Mouse (Mus musculus): ENCODE data around the gene Luc7l3. TPM values are rescaled to one million over a fixed set of nuclear protein-coding genes. Genes with fewer than 3 reads are reported as not detected.

Luc7l3 gene
- polyA plus RNA-seq, 1 experiment from 2014 or later = 113 TPM

- H3K27ac ChIP-seq (ENCODE audit: low read depth, low read length) = no peak overlapping the region
- ATAC-seq = no peak
- H3K9ac ChIP-seq (ENCODE audit: low read depth, low read length) = no peak overlapping the region
- H3K9me3 ChIP-seq (ENCODE audit: control insufficient read depth, low read length) = no peaks in the 10 kb centered on the region
- H3K27me3 ChIP-seq (replicated peaks; ENCODE audit: control insufficient read depth, insufficient read depth, low read length) = no peaks in the 10 kb centered on the region
- no peaks in the 10 kb centered on the region for H3K36me3 ChIP-seq (ENCODE audit: control insufficient read depth, insufficient read depth, low read length)
- peaks cover 50% of the 10 kb centered on the region for H3K4me1 ChIP-seq (ENCODE audit: control insufficient read depth, insufficient read depth, low read depth, low read length)
- no peak overlapping the region for H3K4me3 ChIP-seq (ENCODE audit: low read length)
- H3K4me2 ChIP-seq (ENCODE audit: low read length) = no peak overlapping the region
- WGBS = 57% methylated on average over 4 of the region's 4 CpGs
Measured at GRCm38 (mm10) chr11:94317515-94317914, 4.3 kb downstream of the Luc7l3 start.

DNA sequence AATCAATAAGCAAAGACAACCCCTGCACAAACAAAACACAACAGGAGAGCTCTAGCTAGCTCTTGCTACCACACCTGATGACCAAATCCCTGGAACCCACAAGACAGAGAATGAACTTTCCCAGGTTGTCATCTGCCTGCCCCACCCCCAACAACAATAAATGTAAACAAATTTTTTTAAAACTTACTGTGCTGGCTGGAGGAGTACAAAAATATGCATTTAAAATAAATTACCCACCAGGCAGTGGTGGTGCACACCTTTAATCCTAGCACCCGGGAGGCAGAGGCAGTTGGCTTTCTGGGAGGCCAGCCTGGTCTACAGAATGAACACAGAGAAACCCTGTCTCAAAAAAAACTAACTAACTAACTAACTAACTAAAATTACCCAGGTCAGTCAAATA is 4.8 kb downstream of the Luc7l3 start:
- H3K9ac ChIP-seq (ENCODE audit: low read depth, low read length) = no peak overlapping the region
- peaks cover 50% of the 10 kb centered on the region for H3K4me1 ChIP-seq (ENCODE audit: control insufficient read depth, insufficient read depth, low read depth, low read length)
- H3K36me3 ChIP-seq (ENCODE audit: control insufficient read depth, insufficient read depth, low read length) = no peaks in the 10 kb centered on the region
- ATAC-seq = no peak
- H3K27me3 ChIP-seq (replicated peaks; ENCODE audit: control insufficient read depth, insufficient read depth, low read length) = no peaks in the 10 kb centered on the region
- no peaks in the 10 kb centered on the region for H3K9me3 ChIP-seq (ENCODE audit: control insufficient read depth, low read length)
- no peak overlapping the region for H3K4me2 ChIP-seq (ENCODE audit: low read length)
- 84% methylated on average over 1 of the region's 1 CpGs for WGBS
- no peak overlapping the region for H3K4me3 ChIP-seq (ENCODE audit: low read length)
- no peak overlapping the region for H3K27ac ChIP-seq (ENCODE audit: low read depth, low read length)

DNA sequence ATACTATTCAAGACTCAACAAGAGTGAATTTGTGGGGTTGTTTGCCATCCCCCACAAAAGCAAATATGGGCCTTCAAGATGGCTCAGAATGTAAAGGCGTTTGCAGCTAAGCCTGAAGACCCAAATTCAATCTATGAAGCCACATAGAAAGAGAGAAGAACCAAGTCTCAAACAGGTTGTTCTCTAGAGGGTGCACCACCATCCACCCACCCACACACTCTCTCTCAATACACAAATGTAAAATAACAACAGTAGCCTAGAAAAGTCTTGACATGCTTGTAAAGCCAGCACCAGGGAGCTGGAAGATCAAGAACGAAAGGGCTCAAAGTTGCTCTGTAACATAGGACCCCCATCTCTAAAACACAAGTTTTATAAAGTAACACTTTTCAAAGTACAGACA is 5.3 kb downstream of the Luc7l3 start:
- Histone ChIP-seq H3K4me2 (ENCODE audit: low read length) (no peak overlapping the region), H3K27ac (ENCODE audit: low read depth, low read length) (no peak overlapping the region), H3K27me3 (replicated peaks; ENCODE audit: control insufficient read depth, insufficient read depth, low read length) (no peaks in the 10 kb centered on the region), H3K4me3 (ENCODE audit: low read length) (no peak overlapping the region), H3K4me1 (ENCODE audit: control insufficient read depth, insufficient read depth, low read depth, low read length) (peaks cover 50% of the 10 kb centered on the region), H3K9ac (ENCODE audit: low read depth, low read length) (no peak overlapping the region), H3K36me3 (ENCODE audit: control insufficient read depth, insufficient read depth, low read length) (no peaks in the 10 kb centered on the region), H3K9me3 (ENCODE audit: control insufficient read depth, low read length) (no peaks in the 10 kb centered on the region)
- no peak for ATAC-seq
- WGBS = 83% methylated on average over 2 of the region's 2 CpGs

DNA sequence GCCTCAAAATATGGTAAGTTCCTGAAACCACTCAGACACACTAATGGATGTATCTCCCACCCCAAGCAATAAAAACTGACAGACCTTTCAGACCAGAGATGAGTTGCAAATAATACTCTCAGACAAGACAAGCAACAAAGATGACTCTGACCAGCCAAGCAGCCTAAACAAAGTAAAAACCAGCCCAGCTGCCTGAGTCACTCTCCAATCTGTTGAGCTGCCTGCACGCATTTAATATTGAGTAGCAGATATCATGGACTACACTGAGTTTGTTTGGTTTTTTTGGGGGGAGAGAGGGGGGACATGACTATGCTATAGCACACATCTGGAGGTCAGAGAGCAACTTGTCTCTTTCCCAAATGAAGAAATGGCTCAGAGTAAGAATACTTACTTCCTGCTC is 6.5 kb downstream of the Luc7l3 start:
- 79% methylated on average over 1 of the region's 1 CpGs for WGBS
- Histone ChIP-seq H3K4me2 (ENCODE audit: low read length) (no peak overlapping the region), H3K9me3 (ENCODE audit: control insufficient read depth, low read length) (no peaks in the 10 kb centered on the region), H3K9ac (ENCODE audit: low read depth, low read length) (no peak overlapping the region), H3K4me3 (ENCODE audit: low read length) (no peak overlapping the region), H3K27me3 (replicated peaks; ENCODE audit: control insufficient read depth, insufficient read depth, low read length) (no peaks in the 10 kb centered on the region), H3K27ac (ENCODE audit: low read depth, low read length) (no peak overlapping the region), H3K36me3 (ENCODE audit: control insufficient read depth, insufficient read depth, low read length) (no peaks in the 10 kb centered on the region), H3K4me1 (ENCODE audit: control insufficient read depth, insufficient read depth, low read depth, low read length) (peaks cover 48% of the 10 kb centered on the region)
- no peak for ATAC-seq

DNA sequence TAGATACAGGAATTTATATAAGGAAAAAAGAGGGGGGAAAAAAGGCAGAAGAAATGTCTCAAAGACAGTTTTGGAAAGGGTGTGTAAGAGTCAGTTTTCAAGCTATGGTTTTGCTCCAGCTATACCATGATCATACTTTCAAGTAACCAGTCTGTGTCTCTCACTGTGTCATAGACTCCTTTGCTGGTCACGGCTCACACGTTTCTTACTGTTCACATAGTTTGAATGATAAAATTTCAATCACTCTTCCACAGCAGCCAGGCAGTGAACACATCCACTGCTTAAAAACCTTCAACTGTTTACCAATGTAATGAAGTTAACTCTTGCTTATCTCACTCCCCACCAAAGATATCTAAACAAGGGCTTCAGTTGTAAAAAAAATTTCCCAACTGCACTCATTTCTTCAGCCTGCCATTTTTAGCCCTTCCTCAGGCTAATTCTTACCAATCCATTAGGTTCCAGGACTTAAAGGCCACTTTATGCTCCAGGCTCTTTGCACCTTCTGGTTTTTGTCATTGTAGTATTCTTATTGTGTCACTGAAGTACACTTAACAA is 7.6 kb downstream of the Luc7l3 start:
- no peak overlapping the region for H3K4me2 ChIP-seq (ENCODE audit: low read length)
- H3K9me3 ChIP-seq (ENCODE audit: control insufficient read depth, low read length) = no peaks in the 10 kb centered on the region
- H3K9ac ChIP-seq (ENCODE audit: low read depth, low read length) = no peak overlapping the region
- H3K4me1 ChIP-seq (ENCODE audit: control insufficient read depth, insufficient read depth, low read depth, low read length) = peaks cover 36% of the 10 kb centered on the region
- H3K27me3 ChIP-seq (replicated peaks; ENCODE audit: control insufficient read depth, insufficient read depth, low read length) = no peaks in the 10 kb centered on the region
- H3K36me3 ChIP-seq (ENCODE audit: control insufficient read depth, insufficient read depth, low read length) = no peaks in the 10 kb centered on the region
- no peak for ATAC-seq
- WGBS = 73% methylated on average over 2 of the region's 2 CpGs
- H3K27ac ChIP-seq (ENCODE audit: low read depth, low read length) = no peak overlapping the region
- no peak overlapping the region for H3K4me3 ChIP-seq (ENCODE audit: low read length)

- no peaks in the 10 kb centered on the region for H3K9me3 ChIP-seq (ENCODE audit: control insufficient read depth, low read length)
- H3K4me2 ChIP-seq (ENCODE audit: low read length) = no peak overlapping the region
- H3K4me1 ChIP-seq (ENCODE audit: control insufficient read depth, insufficient read depth, low read depth, low read length) = peaks cover 26% of the 10 kb centered on the region
- WGBS = 87% methylated on average over 1 of the region's 1 CpGs
- no peak overlapping the region for H3K4me3 ChIP-seq (ENCODE audit: low read length)
- ATAC-seq = no peak
- H3K27me3 ChIP-seq (replicated peaks; ENCODE audit: control insufficient read depth, insufficient read depth, low read length) = no peaks in the 10 kb centered on the region
- no peak overlapping the region for H3K27ac ChIP-seq (ENCODE audit: low read depth, low read length)
- H3K9ac ChIP-seq (ENCODE audit: low read depth, low read length) = no peak overlapping the region
- H3K36me3 ChIP-seq (ENCODE audit: control insufficient read depth, insufficient read depth, low read length) = no peaks in the 10 kb centered on the region
Measured at GRCm38 (mm10) chr11:94312733-94313132, 9.1 kb downstream of the Luc7l3 start.

DNA sequence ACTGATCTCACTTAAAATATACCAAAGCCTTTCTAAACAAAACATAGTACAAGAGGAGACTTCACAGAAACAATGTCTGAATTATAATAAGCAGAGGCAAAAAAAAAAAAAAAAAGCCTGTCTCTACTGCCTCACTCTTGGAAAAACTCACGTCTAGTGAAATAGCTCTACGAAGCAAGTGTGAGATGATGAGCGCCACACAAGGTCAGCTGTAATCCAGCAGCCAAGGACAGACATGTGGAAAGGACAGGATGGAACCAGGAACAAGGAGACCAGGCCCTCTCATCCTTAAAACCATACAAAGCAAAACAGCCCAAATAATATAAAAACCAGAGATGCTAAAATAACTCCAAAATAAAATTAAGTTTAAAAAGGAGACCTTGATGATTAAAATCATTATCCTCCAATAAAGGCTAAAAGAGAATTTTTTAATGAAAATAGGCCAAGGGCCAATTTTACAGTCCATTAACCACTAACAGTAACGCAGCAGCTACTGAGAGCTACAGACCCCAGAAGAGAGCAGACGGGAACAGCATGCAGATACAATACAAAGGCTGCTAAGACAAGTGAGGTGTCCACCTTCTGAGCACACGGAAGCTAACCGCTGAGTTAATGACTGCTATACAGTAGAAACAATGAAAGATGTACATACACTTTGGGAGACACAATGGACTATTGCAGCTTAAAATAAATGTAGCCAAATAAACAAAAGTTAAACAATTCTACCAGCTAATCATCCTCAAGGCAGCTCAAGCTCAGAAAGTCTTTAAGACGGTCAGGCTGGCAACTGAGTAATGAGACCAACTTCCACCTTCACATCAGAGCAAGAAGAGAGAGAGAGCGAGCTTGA is 26.6 kb downstream of the Luc7l3 start:
- ATAC-seq = no peak
- 51% methylated on average over 9 of the region's 9 CpGs for WGBS
- no peaks in the 10 kb centered on the region for H3K9me3 ChIP-seq (ENCODE audit: control insufficient read depth, low read length)

GRCm38 (mm10) chr11:94290062-94290740 is 31.6 kb downstream of the Luc7l3 start:
- Histone ChIP-seq H3K4me1 (ENCODE audit: control insufficient read depth, insufficient read depth, low read depth, low read length) (no peaks in the 10 kb centered on the region), H3K27me3 (replicated peaks; ENCODE audit: control insufficient read depth, insufficient read depth, low read length) (no peaks in the 10 kb centered on the region), H3K27ac (ENCODE audit: low read depth, low read length) (no peak overlapping the region), H3K9me3 (ENCODE audit: control insufficient read depth, low read length) (no peaks in the 10 kb centered on the region), H3K9ac (ENCODE audit: low read depth, low read length) (no peak overlapping the region), H3K36me3 (ENCODE audit: control insufficient read depth, insufficient read depth, low read length) (peaks cover 27% of the 10 kb centered on the region), H3K4me2 (ENCODE audit: low read length) (no peak overlapping the region), H3K4me3 (ENCODE audit: low read length) (no peak overlapping the region)
- no peak for ATAC-seq
- WGBS = 92% methylated on average over 10 of the region's 10 CpGs

More for the DNA sequence above, 26.6 kb downstream of the Luc7l3 start:
- Histone ChIP-seq H3K9ac (ENCODE audit: low read depth, low read length) (no peak overlapping the region), H3K27me3 (replicated peaks; ENCODE audit: control insufficient read depth, insufficient read depth, low read length) (no peaks in the 10 kb centered on the region), H3K27ac (ENCODE audit: low read depth, low read length) (no peak overlapping the region), H3K4me2 (ENCODE audit: low read length) (no peak overlapping the region), H3K4me1 (ENCODE audit: control insufficient read depth, insufficient read depth, low read depth, low read length) (no peaks in the 10 kb centered on the region), H3K36me3 (ENCODE audit: control insufficient read depth, insufficient read depth, low read length) (peaks cover 45% of the 10 kb centered on the region), H3K4me3 (ENCODE audit: low read length) (no peak overlapping the region)

DNA sequence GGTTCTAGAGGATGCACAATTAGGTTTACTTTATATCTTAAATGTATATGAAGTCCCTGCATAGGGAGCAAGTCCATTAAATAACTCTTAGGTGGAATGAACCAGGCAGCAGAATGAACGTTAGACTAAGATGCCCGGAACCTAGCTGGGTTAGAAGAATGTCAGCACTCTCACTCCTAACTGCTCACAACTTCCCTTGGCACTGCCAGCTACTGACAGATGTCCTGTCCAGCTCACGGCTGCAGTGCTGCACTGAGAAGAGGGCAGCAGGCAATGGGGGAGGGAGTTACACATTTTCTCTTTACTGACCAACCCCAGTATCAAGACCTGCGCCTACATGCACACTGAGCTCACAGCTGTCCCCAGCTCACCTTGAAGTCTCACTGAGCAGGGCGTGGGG is 34.7 kb downstream of the Luc7l3 start:
- Histone ChIP-seq H3K27ac (ENCODE audit: low read depth, low read length) (no peak overlapping the region), H3K4me1 (ENCODE audit: control insufficient read depth, insufficient read depth, low read depth, low read length) (no peaks in the 10 kb centered on the region), H3K9me3 (ENCODE audit: control insufficient read depth, low read length) (no peaks in the 10 kb centered on the region), H3K4me2 (ENCODE audit: low read length) (no peak overlapping the region), H3K27me3 (replicated peaks; ENCODE audit: control insufficient read depth, insufficient read depth, low read length) (no peaks in the 10 kb centered on the region), H3K4me3 (ENCODE audit: low read length) (no peak overlapping the region), H3K9ac (ENCODE audit: low read depth, low read length) (no peak overlapping the region), H3K36me3 (ENCODE audit: control insufficient read depth, insufficient read depth, low read length) (peaks cover 22% of the 10 kb centered on the region)
- ATAC-seq = no peak
- WGBS = 90% methylated on average over 5 of the region's 5 CpGs
